Mouse (Mus musculus): ENCODE measurements around the gene Lrp2. TPM values are rescaled to one million over a fixed set of nuclear protein-coding genes. Genes with fewer than 3 reads are reported as not detected.
A peak's percentile ranks its signal among the peaks of the same experiment; 100 is the strongest.

The Lrp2 gene
- polyA plus RNA-seq, 1 experiment from 2014 or later: 0.22 TPM

GRCm38 (mm10) chr2:69612716-69613115 lies 26.9 kb upstream of the Lrp2 start:
- Histone ChIP-seq H3K4me2 (no peak overlapping the region; the same call in 1 of the 2 replicates), H3K27me3 (replicated peaks; ENCODE audit: control insufficient read depth, insufficient read depth, low read length) (no peaks in the 10 kb centered on the region), H3K4me1 (replicated peaks; ENCODE audit: control insufficient read depth, insufficient read depth, low read length) (peaks cover 3% of the 10 kb centered on the region; the same call in 1 of the 2 replicates), H3K9me3 (ENCODE audit: control insufficient read depth, low read length) (no peaks in the 10 kb centered on the region), H3K27ac (ENCODE audit: low read depth, low read length) (no peak overlapping the region), H3K36me3 (ENCODE audit: control insufficient read depth, insufficient read depth, low read length) (no peaks in the 10 kb centered on the region), H3K9ac (ENCODE audit: low read depth, low read length) (no peak overlapping the region), H3K4me3 (ENCODE audit: low read depth, low read length) (no peak overlapping the region)
- DNase-seq (ENCODE audit: low spot score): no peak
- 40% methylated on average over 9 of the region's 9 CpGs for WGBS
- ATAC-seq (replicated peaks; ENCODE audit: low FRiP score): no peak

GRCm38 (mm10) chr2:69612237-69612636 lies 26.4 kb upstream of the Lrp2 start:
- Histone ChIP-seq H3K27ac (ENCODE audit: low read depth, low read length) (no peak overlapping the region), H3K9ac (ENCODE audit: low read depth, low read length) (no peak overlapping the region), H3K4me1 (replicated peaks; ENCODE audit: control insufficient read depth, insufficient read depth, low read length) (peaks cover 3% of the 10 kb centered on the region; the same call in 1 of the 2 replicates), H3K9me3 (ENCODE audit: control insufficient read depth, low read length) (no peaks in the 10 kb centered on the region), H3K4me2 (peak overlapping the region; percentile 18; the same call in 1 of the 2 replicates), H3K27me3 (replicated peaks; ENCODE audit: control insufficient read depth, insufficient read depth, low read length) (no peaks in the 10 kb centered on the region), H3K36me3 (ENCODE audit: control insufficient read depth, insufficient read depth, low read length) (no peaks in the 10 kb centered on the region), H3K4me3 (ENCODE audit: low read depth, low read length) (no peak overlapping the region)
- ATAC-seq (replicated peaks; ENCODE audit: low FRiP score): no peak
- DNase-seq (ENCODE audit: low spot score): no peak
- WGBS: 23% methylated on average over 10 of the region's 10 CpGs

- Histone ChIP-seq H3K36me3 (ENCODE audit: control insufficient read depth, insufficient read depth, low read length) (no peaks in the 10 kb centered on the region), H3K27ac (ENCODE audit: low read depth, low read length) (no peak overlapping the region), H3K9ac (ENCODE audit: low read depth, low read length) (no peak overlapping the region), H3K4me1 (replicated peaks; ENCODE audit: control insufficient read depth, insufficient read depth, low read length) (no peaks in the 10 kb centered on the region), H3K4me2 (no peak overlapping the region), H3K27me3 (replicated peaks; ENCODE audit: control insufficient read depth, insufficient read depth, low read length) (no peaks in the 10 kb centered on the region), H3K4me3 (ENCODE audit: low read depth, low read length) (no peak overlapping the region), H3K9me3 (ENCODE audit: control insufficient read depth, low read length) (no peaks in the 10 kb centered on the region)
- DNase-seq (ENCODE audit: low spot score): no peak
- WGBS: 79% methylated on average over 3 of the region's 3 CpGs
- ATAC-seq (replicated peaks; ENCODE audit: low FRiP score): no peak
Measured at GRCm38 (mm10) chr2:69606621-69607020, 20.8 kb upstream of the Lrp2 start.

- no peak overlapping the region for H3K9ac ChIP-seq (ENCODE audit: low read depth, low read length)
- H3K36me3 ChIP-seq (ENCODE audit: control insufficient read depth, insufficient read depth, low read length): no peaks in the 10 kb centered on the region
- H3K27me3 ChIP-seq (replicated peaks; ENCODE audit: control insufficient read depth, insufficient read depth, low read length): no peaks in the 10 kb centered on the region
- no peaks in the 10 kb centered on the region for H3K9me3 ChIP-seq (ENCODE audit: control insufficient read depth, low read length)
- ATAC-seq (replicated peaks; ENCODE audit: low FRiP score): no peak
- DNase-seq (ENCODE audit: low spot score): no peak
- no peak overlapping the region for H3K4me2 ChIP-seq
- no peaks in the 10 kb centered on the region for H3K4me1 ChIP-seq (replicated peaks; ENCODE audit: control insufficient read depth, insufficient read depth, low read length)
- H3K4me3 ChIP-seq (ENCODE audit: low read depth, low read length): no peak overlapping the region
- WGBS: 76% methylated on average over 7 of the region's 7 CpGs
- H3K27ac ChIP-seq (ENCODE audit: low read depth, low read length): no peak overlapping the region
Measured at GRCm38 (mm10) chr2:69603726-69604393, 18.0 kb upstream of the Lrp2 start.

- 84% methylated on average over 2 of the region's 2 CpGs for WGBS
Measured at GRCm38 (mm10) chr2:69593168-69593567, 7.3 kb upstream of the Lrp2 start.

GRCm38 (mm10) chr2:69592536-69592935 lies 6.7 kb upstream of the Lrp2 start:
- WGBS: 47% methylated on average over 1 of the region's 1 CpGs
- Histone ChIP-seq H3K9ac (ENCODE audit: low read depth, low read length) (no peak overlapping the region), H3K27ac (ENCODE audit: low read depth, low read length) (no peak overlapping the region)

More at GRCm38 (mm10) chr2:69593168-69593567, 7.3 kb upstream of the Lrp2 start:
- Histone ChIP-seq H3K36me3 (ENCODE audit: control insufficient read depth, insufficient read depth, low read length) (no peaks in the 10 kb centered on the region), H3K9ac (ENCODE audit: low read depth, low read length) (no peak overlapping the region), H3K27me3 (replicated peaks; ENCODE audit: control insufficient read depth, insufficient read depth, low read length) (peaks cover 15% of the 10 kb centered on the region), H3K9me3 (ENCODE audit: control insufficient read depth, low read length) (no peaks in the 10 kb centered on the region), H3K4me1 (replicated peaks; ENCODE audit: control insufficient read depth, insufficient read depth, low read length) (no peaks in the 10 kb centered on the region), H3K4me2 (no peak overlapping the region), H3K4me3 (ENCODE audit: low read depth, low read length) (no peak overlapping the region), H3K27ac (ENCODE audit: low read depth, low read length) (no peak overlapping the region)
- ATAC-seq (replicated peaks; ENCODE audit: low FRiP score) (no peak), DNase-seq (ENCODE audit: low spot score) (no peak)

GRCm38 (mm10) chr2:69591966-69592505 lies 6.2 kb upstream of the Lrp2 start:
- ATAC-seq (replicated peaks; ENCODE audit: low FRiP score): no peak
- peaks cover 27% of the 10 kb centered on the region for H3K27me3 ChIP-seq (replicated peaks; ENCODE audit: control insufficient read depth, insufficient read depth, low read length)
- H3K4me1 ChIP-seq (replicated peaks; ENCODE audit: control insufficient read depth, insufficient read depth, low read length): no peaks in the 10 kb centered on the region
- no peaks in the 10 kb centered on the region for H3K36me3 ChIP-seq (ENCODE audit: control insufficient read depth, insufficient read depth, low read length)
- no peak for DNase-seq (ENCODE audit: low spot score)
- H3K27ac ChIP-seq (ENCODE audit: low read depth, low read length): no peak overlapping the region
- 66% methylated on average over 7 of the region's 7 CpGs for WGBS
- no peak overlapping the region for H3K9ac ChIP-seq (ENCODE audit: low read depth, low read length)
- H3K4me2 ChIP-seq: no peak overlapping the region
- H3K9me3 ChIP-seq (ENCODE audit: control insufficient read depth, low read length): no peaks in the 10 kb centered on the region
- H3K4me3 ChIP-seq (ENCODE audit: low read depth, low read length): no peak overlapping the region

More at GRCm38 (mm10) chr2:69592536-69592935, 6.7 kb upstream of the Lrp2 start:
- H3K36me3 ChIP-seq (ENCODE audit: control insufficient read depth, insufficient read depth, low read length): no peaks in the 10 kb centered on the region
- no peaks in the 10 kb centered on the region for H3K4me1 ChIP-seq (replicated peaks; ENCODE audit: control insufficient read depth, insufficient read depth, low read length)
- no peak overlapping the region for H3K4me2 ChIP-seq
- H3K27me3 ChIP-seq (replicated peaks; ENCODE audit: control insufficient read depth, insufficient read depth, low read length): peaks cover 22% of the 10 kb centered on the region
- no peak overlapping the region for H3K4me3 ChIP-seq (ENCODE audit: low read depth, low read length)
- ATAC-seq (replicated peaks; ENCODE audit: low FRiP score): no peak
- no peaks in the 10 kb centered on the region for H3K9me3 ChIP-seq (ENCODE audit: control insufficient read depth, low read length)
- DNase-seq (ENCODE audit: low spot score): no peak

GRCm38 (mm10) chr2:69590548-69590947 lies 4.7 kb upstream of the Lrp2 start:
- Histone ChIP-seq H3K27ac (ENCODE audit: low read depth, low read length) (no peak overlapping the region), H3K36me3 (ENCODE audit: control insufficient read depth, insufficient read depth, low read length) (no peaks in the 10 kb centered on the region), H3K9me3 (ENCODE audit: control insufficient read depth, low read length) (no peaks in the 10 kb centered on the region), H3K9ac (ENCODE audit: low read depth, low read length) (no peak overlapping the region), H3K4me2 (no peak overlapping the region), H3K4me1 (replicated peaks; ENCODE audit: control insufficient read depth, insufficient read depth, low read length) (peaks cover 4% of the 10 kb centered on the region; the same call in 1 of the 2 replicates), H3K27me3 (replicated peaks; ENCODE audit: control insufficient read depth, insufficient read depth, low read length) (peaks cover 42% of the 10 kb centered on the region), H3K4me3 (ENCODE audit: low read depth, low read length) (no peak overlapping the region)
- ATAC-seq (replicated peaks; ENCODE audit: low FRiP score): no peak
- DNase-seq (ENCODE audit: low spot score): no peak
- WGBS: 69% methylated on average over 1 of the region's 1 CpGs

- Histone ChIP-seq H3K27me3 (replicated peaks; ENCODE audit: control insufficient read depth, insufficient read depth, low read length) (peaks cover 68% of the 10 kb centered on the region), H3K27ac (ENCODE audit: low read depth, low read length) (no peak overlapping the region), H3K4me3 (ENCODE audit: low read depth, low read length) (peak overlapping the region; percentile 14; the same call in 1 of the 2 replicates)
Measured at GRCm38 (mm10) chr2:69587896-69588295, 2.0 kb upstream of the Lrp2 start.

More at GRCm38 (mm10) chr2:69587896-69588295, 2.0 kb upstream of the Lrp2 start:
- DNase-seq (ENCODE audit: low spot score) (no peak), ATAC-seq (replicated peaks; ENCODE audit: low FRiP score) (no peak)
- peaks cover 4% of the 10 kb centered on the region for H3K4me1 ChIP-seq (replicated peaks; ENCODE audit: control insufficient read depth, insufficient read depth, low read length)
- no peaks in the 10 kb centered on the region for H3K36me3 ChIP-seq (ENCODE audit: control insufficient read depth, insufficient read depth, low read length)
- H3K9ac ChIP-seq (ENCODE audit: low read depth, low read length): no peak overlapping the region
- WGBS: 2% methylated on average over 19 of the region's 23 CpGs
- no peaks in the 10 kb centered on the region for H3K9me3 ChIP-seq (ENCODE audit: control insufficient read depth, low read length)
- peak overlapping the region; percentile 49 for H3K4me2 ChIP-seq
